Mouse (Mus musculus): ENCODE measurements around the gene Pimreg. TPM values are rescaled to one million over a fixed set of nuclear protein-coding genes. Genes with fewer than 3 reads are reported as not detected.

Pimreg gene
- polyA plus RNA-seq, 2 experiments, result 59.1 to 87.9 TPM

GRCm38 (mm10) chr11:72022827-72023226 lies 19.0 kb upstream of the Pimreg start:
- H3K9ac ChIP-seq (ENCODE audit: low read depth, low read length, severe bottlenecking), result no peak overlapping the region
- no peaks in the 10 kb centered on the region for H3K4me1 ChIP-seq (ENCODE audit: control insufficient read depth, insufficient read depth, low read length)
- H3K36me3 ChIP-seq (ENCODE audit: control insufficient read depth, insufficient read depth, low read length), result no peaks in the 10 kb centered on the region
- H3K9me3 ChIP-seq (ENCODE audit: control insufficient read depth, low read length), result no peaks in the 10 kb centered on the region
- H3K4me2 ChIP-seq (replicated peaks; ENCODE audit: low read depth, low read length, severe bottlenecking), result no peak overlapping the region
- DNase-seq (ENCODE audit: low spot score), result no peak
- 70% methylated on average over 6 of the region's 6 CpGs for WGBS
- TF ChIP-seq POLR2A (IDR thresholded peaks at IDR 0.05; ENCODE audit: borderline replicate concordance, extremely low read depth, insufficient read depth, insufficient read length), result no peak
- H3K27ac ChIP-seq (replicated peaks; ENCODE audit: low read depth, low read length), result no peak overlapping the region
- no peak overlapping the region for H3K4me3 ChIP-seq (replicated peaks; ENCODE audit: low read length)
- ATAC-seq (ENCODE audit: low FRiP score, low read depth), result no peak
- H3K27me3 ChIP-seq (ENCODE audit: control insufficient read depth, insufficient read depth, low read length), result no peaks in the 10 kb centered on the region

- H3K27me3 ChIP-seq (ENCODE audit: control insufficient read depth, insufficient read depth, low read length), result no peaks in the 10 kb centered on the region
- no peak overlapping the region for H3K9ac ChIP-seq (ENCODE audit: low read depth, low read length, severe bottlenecking)
- 41% methylated on average over 8 of the region's 10 CpGs for WGBS
- DNase-seq (ENCODE audit: low spot score), result peak; percentile 34
- H3K36me3 ChIP-seq (ENCODE audit: control insufficient read depth, insufficient read depth, low read length), result no peaks in the 10 kb centered on the region
- ATAC-seq (ENCODE audit: low FRiP score, low read depth), result no peak
- H3K27ac ChIP-seq (replicated peaks; ENCODE audit: low read depth, low read length), result no peak overlapping the region
- H3K4me3 ChIP-seq (replicated peaks; ENCODE audit: low read length), result no peak overlapping the region
- no peak for TF ChIP-seq POLR2A (IDR thresholded peaks at IDR 0.05; ENCODE audit: borderline replicate concordance, extremely low read depth, insufficient read depth, insufficient read length)
- no peaks in the 10 kb centered on the region for H3K4me1 ChIP-seq (ENCODE audit: control insufficient read depth, insufficient read depth, low read length)
- H3K9me3 ChIP-seq (ENCODE audit: control insufficient read depth, low read length), result no peaks in the 10 kb centered on the region
- H3K4me2 ChIP-seq (replicated peaks; ENCODE audit: low read depth, low read length, severe bottlenecking), result no peak overlapping the region
Measured at GRCm38 (mm10) chr11:72023581-72023980, 18.3 kb upstream of the Pimreg start.

GRCm38 (mm10) chr11:72024193-72024781 lies 17.5 kb upstream of the Pimreg start:
- TF ChIP-seq POLR2A (IDR thresholded peaks at IDR 0.05; ENCODE audit: borderline replicate concordance, extremely low read depth, insufficient read depth, insufficient read length), result no peak
- DNase-seq (ENCODE audit: low spot score) (peak; percentile 28), ATAC-seq (ENCODE audit: low FRiP score, low read depth) (no peak)
- 35% methylated on average over 5 of the region's 5 CpGs for WGBS
- H3K4me1 ChIP-seq (ENCODE audit: control insufficient read depth, insufficient read depth, low read length), result no peaks in the 10 kb centered on the region
- no peak overlapping the region for H3K4me3 ChIP-seq (replicated peaks; ENCODE audit: low read length)
- no peak overlapping the region for H3K9ac ChIP-seq (ENCODE audit: low read depth, low read length, severe bottlenecking)
- H3K9me3 ChIP-seq (ENCODE audit: control insufficient read depth, low read length), result no peaks in the 10 kb centered on the region
- no peaks in the 10 kb centered on the region for H3K36me3 ChIP-seq (ENCODE audit: control insufficient read depth, insufficient read depth, low read length)
- H3K27me3 ChIP-seq (ENCODE audit: control insufficient read depth, insufficient read depth, low read length), result no peaks in the 10 kb centered on the region; the same call in 1 of the 2 replicates
- H3K27ac ChIP-seq (replicated peaks; ENCODE audit: low read depth, low read length), result no peak overlapping the region
- H3K4me2 ChIP-seq (replicated peaks; ENCODE audit: low read depth, low read length, severe bottlenecking), result no peak overlapping the region

- WGBS, result 40% methylated on average over 5 of the region's 5 CpGs
- Histone ChIP-seq H3K4me3 (replicated peaks; ENCODE audit: low read length) (no peak overlapping the region), H3K4me1 (ENCODE audit: control insufficient read depth, insufficient read depth, low read length) (no peaks in the 10 kb centered on the region), H3K27me3 (ENCODE audit: control insufficient read depth, insufficient read depth, low read length) (no peaks in the 10 kb centered on the region; the same call in 1 of the 2 replicates), H3K9ac (ENCODE audit: low read depth, low read length, severe bottlenecking) (no peak overlapping the region), H3K36me3 (ENCODE audit: control insufficient read depth, insufficient read depth, low read length) (no peaks in the 10 kb centered on the region), H3K27ac (replicated peaks; ENCODE audit: low read depth, low read length) (no peak overlapping the region), H3K9me3 (ENCODE audit: control insufficient read depth, low read length) (no peaks in the 10 kb centered on the region), H3K4me2 (replicated peaks; ENCODE audit: low read depth, low read length, severe bottlenecking) (no peak overlapping the region)
- no peak for TF ChIP-seq POLR2A (IDR thresholded peaks at IDR 0.05; ENCODE audit: borderline replicate concordance, extremely low read depth, insufficient read depth, insufficient read length)
- DNase-seq (ENCODE audit: low spot score), result peak; percentile 21
- ATAC-seq (ENCODE audit: low FRiP score, low read depth), result no peak
Measured at GRCm38 (mm10) chr11:72025843-72026242, 16.0 kb upstream of the Pimreg start.

GRCm38 (mm10) chr11:72026516-72026915 lies 15.3 kb upstream of the Pimreg start:
- no peak for TF ChIP-seq POLR2A (IDR thresholded peaks at IDR 0.05; ENCODE audit: borderline replicate concordance, extremely low read depth, insufficient read depth, insufficient read length)
- H3K4me3 ChIP-seq (replicated peaks; ENCODE audit: low read length), result no peak overlapping the region
- DNase-seq (ENCODE audit: low spot score) (no peak), ATAC-seq (ENCODE audit: low FRiP score, low read depth) (no peak)
- no peaks in the 10 kb centered on the region for H3K9me3 ChIP-seq (ENCODE audit: control insufficient read depth, low read length)
- 83% methylated on average over 9 of the region's 9 CpGs for WGBS
- no peaks in the 10 kb centered on the region for H3K36me3 ChIP-seq (ENCODE audit: control insufficient read depth, insufficient read depth, low read length)
- no peak overlapping the region for H3K27ac ChIP-seq (replicated peaks; ENCODE audit: low read depth, low read length)
- no peaks in the 10 kb centered on the region for H3K4me1 ChIP-seq (ENCODE audit: control insufficient read depth, insufficient read depth, low read length)
- H3K4me2 ChIP-seq (replicated peaks; ENCODE audit: low read depth, low read length, severe bottlenecking), result no peak overlapping the region
- H3K9ac ChIP-seq (ENCODE audit: low read depth, low read length, severe bottlenecking), result no peak overlapping the region
- H3K27me3 ChIP-seq (ENCODE audit: control insufficient read depth, insufficient read depth, low read length), result no peaks in the 10 kb centered on the region; the same call in 1 of the 2 replicates
